Mouse (Mus musculus) MEL (cell line): ENCODE measurements at regions not wholly inside any gene's neighbourhood (a gene's known extent, or its start where the extent isn't known, plus 50 kb on each side); places are given as distances from the start of the nearest gene placed in this dataset.

Experiments used
- CTCF ChIP-seq, 3 experiments: IDR thresholded peaks in 2 of 3; conservative IDR thresholded peaks in 1 of 3; 2 replicates each; pipeline ENCODE4 v1.5.1; 2011 to 2012; ENCODE audit warnings: low read length in 3 of 3, low read depth in 2 of 3, mild to moderate bottlenecking in 2 of 3, improper control_type of control experiment in 1 of 3, inconsistent platforms in 1 of 3, mixed read lengths in 1 of 3, moderate library complexity in 1 of 3; ENCODE audit not compliant: control insufficient read depth in 1 of 3, insufficient read depth in 1 of 3, poor library complexity in 1 of 3, severe bottlenecking in 1 of 3
- GATA1 ChIP-seq: IDR thresholded peaks from 2 replicates; pipeline ENCODE4 v1.6.1; 2011; ENCODE audit warnings: low read depth, low read length, improper control_type of control experiment
- NRF1 ChIP-seq: IDR thresholded peaks from 2 replicates; pipeline ENCODE4 v1.6.1; 2014; ENCODE audit warnings: low read depth, mild to moderate bottlenecking, inconsistent platforms, low read length, improper control_type of control experiment, moderate library complexity; ENCODE audit not compliant: poor library complexity, insufficient read depth, severe bottlenecking

DNA sequence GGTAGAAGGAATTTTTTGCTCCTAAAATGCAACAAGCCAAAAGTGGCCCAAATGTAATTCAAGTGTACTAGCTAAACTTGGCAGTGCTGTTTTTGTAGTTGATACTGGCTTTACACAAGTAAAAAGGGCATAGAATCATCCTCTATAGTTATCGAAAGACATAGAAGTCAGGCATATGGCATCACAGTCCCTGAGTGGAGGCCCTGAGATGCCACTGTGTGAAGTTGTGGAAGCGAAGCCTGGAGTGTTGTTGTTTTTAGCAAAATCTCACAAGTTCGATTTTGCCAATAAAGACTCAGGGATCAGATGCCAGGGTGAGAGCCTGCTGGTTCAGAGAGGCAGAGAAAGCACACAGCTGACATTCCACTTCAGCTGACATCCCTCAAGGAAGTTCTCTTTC lies 121.6 kb upstream of the C9orf72 start:
- no peak for TF ChIP-seq GATA1
- TF ChIP-seq CTCF (IDR thresholded peaks at IDR 0.05 in 2 of 3, conservative IDR thresholded peaks at IDR 0.05 in 1 of 3; ENCODE audit: control insufficient read depth in 1 of 3, insufficient read depth in 1 of 3, low read depth in 2 of 3, low read length in 3 of 3, poor library complexity in 1 of 3, severe bottlenecking in 1 of 3), result no peak
- no peak for TF ChIP-seq NRF1
